Mouse (Mus musculus): ENCODE results near the gene Vmn2r42.
"Not testable (repeated sequence)": the region's sequence is repeated elsewhere in the genome, so short reads cannot be mapped to it uniquely, and the experiment has no call there.

Gene Vmn2r42

GRCm38 (mm10) chr7:8200220-8200619 lies at the start of gene Vmn2r42:
TSS of gene Vmn2r42 (minus strand) at chr7:8200320.
- in situ Hi-C loops (cut with MseI, MboI) = not testable (repeated sequence)

GRCm38 (mm10) chr7:8161554-8161953 lies 38.6 kb downstream of the Vmn2r42 start, which contains the start of gene Vmn2r41:
TSS of gene Vmn2r41 (minus strand) at chr7:8161654.
- in situ Hi-C loops (cut with MseI, MboI) = not testable (repeated sequence)
